Mouse (Mus musculus) ES-Bruce4 (cell line): ENCODE results near the gene R3hdml.

ENCODE experiments used
- CTCF ChIP-seq: IDR thresholded peaks from one replicate; pipeline ENCODE4 v1.8.1; 2011; ENCODE audit warnings: low read depth, low read length
- POLR2A ChIP-seq: IDR thresholded peaks from one replicate; pipeline ENCODE4 v1.8.1; 2011; ENCODE audit warnings: low read length; ENCODE audit not compliant: insufficient read depth

DNA sequence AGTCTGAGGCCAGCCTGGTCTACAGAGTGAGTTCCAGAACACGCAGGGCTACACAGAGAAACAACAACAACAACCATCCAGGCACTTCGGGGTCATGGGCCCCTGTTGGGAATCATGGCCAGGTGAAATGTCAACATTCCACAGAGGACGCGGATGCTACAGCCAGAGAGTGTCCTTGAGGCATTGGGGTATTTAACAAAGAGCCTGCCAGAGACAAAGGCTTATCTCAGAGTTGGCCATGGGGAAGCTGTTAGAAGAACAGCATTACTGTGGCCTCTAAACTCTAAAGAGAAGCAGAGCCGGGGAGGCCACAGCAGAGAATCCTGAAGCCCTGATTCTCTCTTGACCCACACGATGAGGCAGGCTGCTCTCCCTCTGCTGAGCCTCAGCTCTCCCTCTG lies 23.3 kb upstream of the R3hdml start:
- TF ChIP-seq POLR2A (no peak), CTCF (no peak)
